Mouse (Mus musculus) erythroblast, adult 5-6 weeks (primary cell): ENCODE results near the gene Ank. TPM values are rescaled to one million over a fixed set of nuclear protein-coding genes. Genes with fewer than 3 reads are reported as not detected.

Experiments
- ATAC-seq: replicated peaks from 2 replicates; pipeline ENCODE4 v1.8.0; 2016; ENCODE audit warnings: moderate number of reproducible peaks, mild to moderate bottlenecking, moderate TSS enrichment, inconsistent platforms; ENCODE audit not compliant: poor library complexity, low FRiP score, severe bottlenecking
- total RNA-seq, 2 experiments: library from RNA; stranded (forward) in 1 of 2; stranded (reverse) in 1 of 2; fragments of 150-400 nt in 1 of 2; fragments of 200-764, 138-1000 nt in 1 of 2; gene quantifications; 2 replicates each; pipeline versions ENCODE4 v1.2.3 to v1.2.4; 2015 to 2017; ENCODE audit warnings: low replicate concordance in 2 of 2

The Ank gene
- total RNA-seq, 2 experiments from 2014 or later = 98.3 to 107 TPM

DNA sequence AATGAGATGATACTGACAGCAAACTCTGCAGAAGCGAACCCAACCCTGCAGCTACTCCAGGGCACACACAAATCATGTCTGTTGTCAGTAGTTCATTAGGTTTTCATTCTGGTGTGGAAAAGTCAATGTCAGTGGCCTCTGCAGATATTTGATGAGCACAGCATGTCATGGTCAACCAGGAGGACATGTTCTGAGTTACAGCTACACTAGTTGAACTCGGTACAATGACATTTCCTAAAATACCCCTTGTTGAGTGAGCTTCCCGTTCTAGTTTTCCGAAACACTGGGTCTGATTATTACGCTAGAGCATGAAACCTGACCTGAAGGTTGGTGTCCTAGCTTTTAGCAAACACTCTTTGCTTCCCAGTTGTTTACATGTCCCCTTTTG is 119.6 kb downstream of the Ank start:
- ATAC-seq = no peak

DNA sequence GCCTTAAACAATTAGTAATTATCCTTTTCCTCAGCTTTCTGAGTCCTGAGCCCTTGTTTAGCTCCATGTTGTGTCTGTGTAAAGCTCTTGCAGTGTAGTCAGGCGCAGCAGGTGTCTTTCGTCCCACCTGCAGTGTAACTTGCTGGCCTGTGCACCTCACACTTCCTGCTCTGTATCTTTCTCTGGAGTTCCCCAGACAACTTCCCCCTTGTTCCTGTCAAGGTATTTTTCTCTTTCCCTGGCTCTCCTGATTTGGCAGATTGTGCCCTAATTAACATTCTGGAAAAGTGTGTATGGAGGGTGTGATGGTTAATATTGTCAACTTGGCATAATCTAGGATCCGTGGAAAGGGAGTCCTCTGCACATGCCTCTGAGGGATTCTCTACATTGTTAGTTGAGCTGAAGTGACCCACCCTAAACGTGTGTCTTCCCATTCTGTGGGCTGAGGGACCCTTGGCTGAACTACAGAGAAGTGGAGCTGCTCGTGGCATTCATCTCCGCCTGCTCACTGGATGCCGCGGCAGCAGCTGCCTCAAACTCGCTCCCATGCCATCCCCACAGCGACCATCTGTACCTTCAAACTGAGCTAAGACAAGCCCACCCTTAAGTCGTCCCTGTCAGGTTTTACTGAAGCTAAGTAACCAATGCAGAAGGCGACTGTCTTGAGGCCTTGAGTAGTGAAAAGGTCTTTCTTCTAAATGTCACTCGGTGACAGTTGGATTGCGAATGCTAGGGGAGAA is 121.8 kb downstream of the Ank start:
- ATAC-seq = no peak

DNA sequence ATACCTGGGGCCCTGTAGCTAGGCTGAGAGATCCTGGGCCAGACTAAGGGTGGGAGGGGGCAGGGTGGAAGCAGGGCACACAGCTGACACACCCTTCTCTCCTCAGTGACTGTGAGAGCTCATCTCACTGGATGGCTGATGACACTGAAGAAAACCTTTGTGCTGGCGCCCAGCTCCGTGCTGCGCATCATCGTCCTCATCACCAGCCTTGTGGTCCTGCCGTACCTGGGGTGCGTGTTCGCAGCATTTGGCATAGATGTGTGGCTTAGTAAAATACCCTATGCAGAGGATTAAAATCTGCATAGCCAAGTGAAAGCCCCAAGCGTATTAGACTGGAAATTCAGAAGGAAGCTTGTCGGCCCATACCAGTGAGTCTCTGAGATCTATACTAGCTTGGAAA is 124.3 kb downstream of the Ank start:
- ATAC-seq = no peak

DNA sequence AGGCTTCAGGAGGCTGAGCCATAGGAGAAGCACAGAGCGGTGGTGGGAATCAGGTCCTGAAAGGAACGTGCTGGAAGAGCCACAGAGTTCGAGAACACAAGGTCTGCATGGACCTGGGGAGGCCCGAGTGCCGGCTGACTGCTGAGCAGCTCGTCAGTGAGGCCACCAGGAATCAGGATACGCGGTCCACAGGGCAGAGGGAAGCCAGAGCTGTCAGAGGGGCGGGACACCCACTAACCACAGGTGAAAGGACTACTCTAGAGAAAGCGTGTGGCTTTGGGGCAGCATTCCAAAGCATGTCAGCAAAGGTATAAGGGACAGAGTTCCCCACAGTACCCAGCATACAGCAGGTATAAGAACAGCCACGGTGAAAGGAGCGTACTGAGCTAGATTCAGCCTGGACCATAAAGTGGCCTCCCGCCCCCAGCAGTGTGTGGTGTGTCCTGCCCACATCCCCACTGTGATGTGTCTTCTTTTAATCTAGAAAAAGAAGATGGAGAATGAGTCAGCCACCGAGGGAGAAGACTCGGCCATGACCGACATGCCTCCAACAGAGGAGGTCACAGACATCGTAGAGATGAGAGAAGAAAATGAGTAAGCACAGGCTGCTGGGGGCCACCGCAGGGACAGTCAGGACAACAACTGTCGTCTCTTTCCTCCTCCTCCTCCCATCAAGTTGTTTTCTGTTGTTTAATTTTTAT is 126.3 kb downstream of the Ank start:
- ATAC-seq = no peak

DNA sequence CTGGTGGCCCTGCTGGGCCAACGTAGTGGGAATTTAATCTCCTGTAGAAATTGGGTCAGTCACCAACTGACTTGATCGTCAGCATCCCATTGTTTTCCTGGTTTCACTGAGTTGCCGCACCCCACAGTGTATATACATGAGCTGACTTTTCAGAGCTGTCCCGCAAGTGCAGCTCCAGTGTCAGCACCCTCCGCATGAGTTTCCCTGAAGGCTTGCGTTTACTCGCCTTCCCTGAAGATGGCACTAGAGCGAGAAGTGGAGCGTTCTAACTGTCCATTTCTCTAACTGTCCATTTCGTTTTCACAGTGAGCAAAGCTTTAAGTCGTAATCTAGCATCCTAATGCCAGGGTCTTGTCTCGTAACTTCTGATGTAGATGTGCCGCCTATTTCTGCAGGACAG is 127.2 kb downstream of the Ank start:
- ATAC-seq = no peak

DNA sequence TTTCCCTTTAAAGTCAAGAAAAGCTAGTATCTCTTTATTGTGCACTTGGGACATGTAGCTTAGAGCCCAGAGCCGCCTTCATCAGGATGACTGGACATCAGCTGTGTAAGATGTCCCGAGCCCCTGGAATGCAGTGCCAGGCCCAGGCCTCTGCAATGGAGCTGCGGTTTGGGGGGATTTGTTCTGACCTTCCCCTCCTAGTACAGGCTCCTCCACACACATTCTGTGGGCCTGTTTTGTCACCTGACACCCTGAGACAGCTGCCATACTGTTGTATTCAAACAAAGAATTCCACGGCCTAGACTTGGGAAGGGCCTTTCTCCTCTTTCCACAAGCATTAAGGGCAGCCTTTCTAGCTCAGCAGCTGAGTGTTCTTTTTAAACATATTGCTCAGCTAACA is 128.5 kb downstream of the Ank start:
- ATAC-seq = no peak

DNA sequence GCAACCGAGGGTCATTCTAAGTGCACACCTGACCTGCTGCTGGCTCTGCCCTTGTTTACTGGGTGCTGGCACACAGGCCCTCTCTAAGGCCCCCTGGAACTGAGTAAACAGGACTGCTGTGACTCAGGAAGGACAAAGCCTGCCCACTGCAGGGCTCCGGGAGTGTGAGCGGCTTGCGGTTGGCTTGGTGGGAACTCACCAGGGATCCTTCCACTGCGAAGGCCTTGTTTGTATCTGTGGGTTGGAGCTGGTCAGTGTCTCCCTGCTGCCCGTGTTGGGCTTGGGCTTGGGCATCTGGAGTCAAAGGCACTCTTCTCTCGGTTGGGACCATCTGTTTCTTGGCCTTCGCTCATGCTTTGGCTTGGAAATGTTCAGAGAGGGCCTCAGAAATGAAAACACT is 129.1 kb downstream of the Ank start:
- ATAC-seq = no peak

DNA sequence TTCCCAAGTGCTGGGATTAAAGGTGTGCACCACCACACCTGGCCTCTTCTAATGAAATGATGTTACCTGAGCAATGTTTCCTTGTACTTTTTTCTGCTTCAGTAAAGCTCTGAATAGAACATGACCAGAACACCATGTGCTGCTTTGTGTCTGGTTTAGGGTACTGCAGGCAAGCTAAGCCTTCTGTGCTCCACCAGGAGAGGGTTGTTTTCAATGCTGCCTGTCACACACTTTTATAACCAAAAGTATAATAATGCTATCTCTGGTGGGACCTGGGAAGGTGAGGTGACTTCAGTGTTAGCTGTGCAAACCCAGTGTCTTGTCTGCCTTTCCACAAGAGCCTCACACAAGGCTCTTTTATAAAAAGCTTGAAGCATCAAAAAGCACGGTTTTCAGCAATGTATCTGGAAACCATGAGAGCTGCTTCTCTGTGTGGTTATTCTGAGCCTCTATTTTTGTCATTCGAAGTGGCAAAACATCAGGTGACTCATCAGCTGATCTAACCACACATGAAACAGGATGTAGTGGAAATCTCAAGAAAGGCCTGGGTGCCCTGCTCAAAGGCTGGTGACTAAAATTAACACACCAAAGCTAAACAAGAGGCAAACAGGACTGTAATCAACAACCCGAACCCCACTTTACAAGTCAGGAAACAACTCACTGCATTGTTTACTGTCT is 130.1 kb downstream of the Ank start:
- ATAC-seq = no peak

DNA sequence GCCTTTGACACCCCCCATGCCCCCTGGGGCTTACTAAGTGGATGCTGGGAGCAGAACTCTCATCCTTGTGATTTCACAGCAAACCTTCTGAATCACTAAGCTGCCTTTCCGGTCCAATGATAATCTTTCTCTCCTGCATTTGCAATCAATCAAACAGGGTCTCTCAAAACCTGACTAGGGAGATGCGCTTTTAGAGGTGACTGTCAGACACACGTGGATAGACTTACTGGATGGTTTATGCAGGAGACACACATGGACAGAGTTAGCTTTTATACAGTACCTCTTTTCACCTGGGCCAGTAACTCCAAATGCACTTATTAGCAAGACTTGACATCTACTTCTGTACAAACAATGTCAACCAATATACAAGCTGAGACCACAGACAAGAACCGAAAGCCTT is 131.0 kb downstream of the Ank start:
- ATAC-seq = no peak

DNA sequence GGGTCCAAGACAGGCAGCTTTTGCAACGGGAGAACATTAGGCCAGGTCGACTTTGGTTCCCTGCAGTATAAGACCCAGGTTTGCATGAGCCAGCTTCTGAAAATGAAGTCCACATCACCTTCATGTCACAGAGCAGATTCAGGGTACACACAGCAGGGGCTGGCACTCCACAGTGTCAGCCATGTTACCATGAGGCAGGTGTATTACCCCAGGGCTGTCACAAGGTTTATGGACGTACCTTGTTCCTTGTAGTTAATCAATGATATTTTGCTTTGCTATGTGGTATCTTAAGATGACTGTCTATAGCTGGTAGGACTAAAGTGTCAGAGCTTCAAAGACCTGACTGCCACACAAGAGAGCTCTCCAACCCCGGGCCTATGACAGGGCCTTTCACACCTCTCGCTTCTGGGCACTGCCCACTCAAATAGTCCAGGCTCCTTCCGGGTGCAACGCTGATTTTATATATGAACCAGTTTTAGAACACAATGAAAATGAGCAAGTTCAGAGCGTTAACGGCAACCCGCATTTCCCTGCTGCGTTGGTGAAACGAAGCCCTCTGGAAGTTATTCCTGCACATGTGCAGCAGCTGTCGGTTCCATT is 132.4 kb downstream of the Ank start:
- no peak for ATAC-seq

DNA sequence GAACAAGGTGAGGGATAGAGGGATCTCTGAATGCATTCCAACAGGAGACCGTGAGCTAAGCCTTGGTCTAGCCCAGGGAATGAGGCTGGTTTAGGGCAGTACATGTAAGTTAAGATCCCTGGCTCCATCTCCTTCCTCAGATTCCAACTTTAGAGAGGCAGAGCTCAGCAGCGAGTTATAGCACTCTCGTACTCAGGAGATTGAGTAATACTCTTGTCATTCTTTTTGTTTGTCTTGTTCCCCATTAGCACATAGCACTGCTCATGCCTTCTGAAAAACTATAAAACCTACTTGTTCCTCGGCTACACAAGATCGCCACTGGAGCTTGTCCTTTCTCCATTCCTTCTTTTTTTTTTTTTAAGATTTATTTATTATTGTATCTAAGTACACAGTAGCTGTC is 134.0 kb downstream of the Ank start:
- no peak for ATAC-seq

DNA sequence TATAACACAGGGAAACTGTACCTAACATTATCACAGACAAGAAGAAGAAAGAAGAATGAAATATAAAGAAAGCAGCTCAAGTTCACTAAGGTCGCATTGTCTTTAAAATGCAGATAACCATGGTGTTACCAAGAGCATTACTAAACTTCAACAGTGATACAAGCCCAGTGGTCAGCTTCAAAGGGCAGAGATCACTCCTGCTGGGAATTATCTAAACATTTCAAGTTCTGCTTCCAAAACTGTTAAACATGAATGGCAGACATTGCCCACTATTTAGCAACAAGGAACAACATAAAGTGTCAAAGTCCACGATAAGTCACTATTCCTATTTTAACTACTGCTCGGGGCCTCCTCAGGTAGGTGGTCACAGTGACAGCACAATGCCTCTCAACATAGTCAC is 138.1 kb downstream of the Ank start:
- ATAC-seq = no peak

DNA sequence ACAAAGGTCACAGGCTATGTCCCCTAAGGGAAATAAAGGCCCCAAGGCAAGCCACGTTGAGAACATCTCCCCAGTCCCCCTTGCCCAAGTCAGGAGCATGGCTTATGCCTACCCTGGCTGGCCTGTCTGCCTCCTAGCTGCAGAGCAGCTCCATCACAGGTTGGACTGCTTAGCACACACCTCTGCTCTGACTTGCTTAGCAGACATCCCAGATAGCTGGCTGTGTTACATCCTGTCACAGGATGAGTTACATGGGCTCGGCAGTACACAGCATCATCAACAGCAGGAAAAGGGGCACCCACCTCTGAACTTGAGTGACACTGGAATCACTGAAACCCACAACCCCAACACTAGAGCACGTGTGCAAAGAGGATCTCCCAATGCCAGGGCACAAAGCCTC is 138.8 kb downstream of the Ank start:
- ATAC-seq = no peak

DNA sequence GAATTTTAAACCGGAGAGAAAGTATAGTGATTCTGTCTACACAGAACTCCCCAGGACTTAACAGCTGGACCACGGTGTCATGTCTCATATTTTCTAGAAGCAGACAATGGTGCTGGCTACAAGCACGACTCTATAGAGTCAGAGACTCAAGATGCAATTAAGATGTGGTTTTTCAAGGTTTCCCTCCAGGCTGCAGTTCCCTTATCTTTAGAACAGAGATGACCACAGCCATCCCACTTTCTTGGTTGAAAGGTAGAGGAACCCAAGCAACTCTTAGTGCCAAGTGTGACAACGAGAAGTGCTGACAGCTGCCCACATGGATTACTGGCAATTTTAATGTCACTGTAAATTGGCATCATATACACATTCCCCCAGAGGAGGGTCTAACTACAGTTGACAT is 143.1 kb downstream of the Ank start:
- ATAC-seq = no peak

DNA sequence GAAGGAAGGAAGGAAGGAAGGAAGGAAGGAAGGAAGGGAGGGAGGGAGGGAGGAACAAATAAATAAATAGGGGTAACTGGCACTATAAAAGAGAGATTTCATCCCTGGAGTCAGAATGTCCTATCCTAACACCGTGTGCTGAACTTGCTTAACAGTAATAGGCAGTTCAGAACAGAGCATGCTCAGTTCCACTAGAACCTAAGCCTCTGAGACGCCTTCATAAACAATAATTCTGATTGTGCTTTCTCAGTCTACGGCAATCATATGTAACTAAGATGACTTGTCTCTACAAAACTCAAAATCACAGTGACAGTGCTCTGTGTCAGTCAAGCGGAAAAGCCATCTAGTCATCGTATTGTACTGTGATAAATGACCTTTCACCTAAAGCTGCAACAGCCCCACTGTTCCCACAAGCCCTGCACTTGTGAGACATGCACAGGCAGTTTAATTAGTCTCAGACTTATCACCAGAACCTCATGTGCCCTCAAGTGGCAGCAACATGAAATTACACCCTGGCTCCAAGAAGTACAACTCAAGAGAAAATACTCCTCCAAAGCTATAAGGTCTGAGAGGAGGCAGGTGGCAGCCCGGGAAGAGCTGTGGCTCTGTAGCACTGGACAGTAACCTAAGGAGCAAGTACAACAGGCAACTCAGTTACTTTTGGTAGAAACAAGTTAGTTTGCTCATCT is 146.2 kb downstream of the Ank start:
- peak; percentile 83 for ATAC-seq

DNA sequence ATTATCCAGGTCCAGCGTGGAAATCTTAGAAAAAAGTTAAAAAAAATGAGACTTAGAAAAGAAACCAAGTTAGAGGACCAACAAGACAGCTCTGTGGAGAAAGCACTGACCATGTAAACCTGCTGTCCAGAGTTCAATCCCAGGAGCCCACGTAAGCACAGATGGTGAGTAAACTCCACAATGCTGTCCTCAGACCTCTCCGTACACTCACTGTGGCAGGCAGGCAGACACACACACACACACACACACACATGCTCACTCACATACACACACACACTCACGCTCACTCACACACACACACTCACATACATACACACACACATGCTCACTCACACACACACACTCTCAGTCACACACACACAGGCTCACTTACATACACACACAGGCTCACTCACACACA is 146.8 kb downstream of the Ank start:
- ATAC-seq = 0 out of 2 replicates have a peak, but pooled peaks have one; percentile 15

DNA sequence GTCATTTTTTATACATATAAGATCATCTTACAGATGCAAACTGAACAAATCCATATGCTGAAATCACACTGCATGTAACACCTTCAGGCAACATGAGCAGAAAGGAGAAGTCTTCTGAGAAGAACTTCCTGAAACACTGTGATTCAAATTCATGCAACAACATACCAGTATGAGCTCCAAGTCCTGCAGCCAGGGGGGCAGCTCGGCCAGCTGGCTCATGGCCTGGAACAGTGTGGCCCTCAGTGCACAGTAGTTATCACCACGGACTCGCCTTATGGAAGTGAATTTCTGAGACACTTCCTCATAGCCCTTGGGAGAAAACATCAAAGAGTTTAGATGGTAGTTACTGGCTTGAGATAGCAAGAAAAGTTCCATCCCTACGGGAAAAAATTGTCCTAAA is 149.7 kb downstream of the Ank start:
- no peak for ATAC-seq

DNA sequence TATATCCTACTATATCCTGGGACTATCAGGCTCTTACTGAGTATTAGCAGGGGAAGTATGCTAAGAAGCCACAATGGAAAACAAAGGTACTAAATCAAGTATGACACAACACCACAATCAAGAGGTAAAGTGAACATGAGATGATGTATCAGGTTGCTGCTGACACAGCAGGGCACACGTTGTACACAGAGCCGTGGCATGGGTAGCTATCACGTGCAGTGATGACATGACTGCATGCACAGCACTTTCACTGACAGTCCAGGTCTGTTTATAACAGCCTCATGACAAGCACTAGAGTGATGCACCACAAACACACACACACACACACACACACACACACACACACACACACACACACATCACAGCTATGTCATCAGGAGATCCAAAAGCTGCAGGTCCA is 150.8 kb downstream of the Ank start:
- no peak for ATAC-seq

DNA sequence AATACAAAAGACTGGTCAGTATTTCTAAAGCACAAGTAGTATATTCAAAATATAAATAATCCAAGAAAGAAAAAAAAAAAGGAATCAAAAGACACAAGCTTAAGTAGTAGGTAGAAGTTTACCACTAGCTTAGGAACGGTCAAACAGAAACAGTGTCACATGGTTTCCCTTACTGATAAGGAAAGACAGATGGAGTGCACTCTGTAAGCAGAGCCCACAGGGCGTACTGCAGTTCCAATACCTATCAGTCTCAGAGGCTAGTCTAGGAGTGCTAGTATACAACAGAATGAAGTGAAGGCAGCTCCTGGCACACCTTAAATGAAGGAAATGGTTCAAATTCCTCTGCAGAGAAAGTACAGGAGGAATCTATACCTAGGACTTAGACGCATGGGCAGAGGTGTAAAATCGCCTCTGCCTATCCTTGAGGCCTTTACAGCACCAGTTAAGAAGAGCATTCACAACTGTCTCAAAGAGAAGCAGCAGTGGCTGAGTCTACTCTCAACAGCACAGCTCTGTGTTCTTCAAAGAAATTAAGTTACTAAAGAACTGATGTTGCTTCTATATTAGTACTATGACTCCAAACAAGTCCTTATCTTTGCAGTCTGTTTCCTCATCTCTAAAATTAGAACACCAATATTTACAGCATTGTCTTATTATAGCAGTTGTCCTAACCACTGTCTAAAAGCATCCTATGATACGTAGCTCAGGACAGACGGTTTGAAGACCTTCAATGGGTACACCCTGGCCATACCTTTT is 152.5 kb downstream of the Ank start:
- peak; percentile 62 for ATAC-seq

DNA sequence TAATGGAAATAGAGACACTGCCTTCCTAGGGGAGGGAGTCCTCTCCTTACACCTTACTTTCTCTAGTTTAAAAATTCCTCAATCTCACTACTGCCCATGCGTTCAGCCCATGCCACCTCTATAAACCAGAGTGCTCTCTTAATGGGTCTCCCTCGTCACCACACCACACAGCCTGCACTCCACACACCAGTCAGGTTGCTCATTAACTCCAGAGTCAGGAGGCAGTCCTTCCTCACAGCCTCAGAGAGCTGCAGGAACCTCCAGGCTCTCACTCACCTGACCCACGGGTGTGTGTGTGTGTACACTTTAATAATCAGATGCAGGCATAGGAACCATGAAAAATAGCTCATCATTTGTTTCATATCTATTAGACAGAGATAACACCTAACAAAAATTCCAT is 153.2 kb downstream of the Ank start:
- no peak for ATAC-seq
